Mouse (Mus musculus) kidney, embryonic 14.5 days (tissue): ENCODE measurements around the gene D430041D05Rik. TPM values are rescaled to one million over a fixed set of nuclear protein-coding genes. Genes with fewer than 3 reads are reported as not detected.
A peak's percentile ranks its signal among the peaks of the same experiment; 100 is the strongest.

Experiments used
- ATAC-seq: fragments of 200-750 bp; cut with Nextera tagmentation; 2 replicates; pipeline ENCODE4 v1.8.0; 2017; ENCODE audit warnings: moderate number of reproducible peaks, mild to moderate bottlenecking, moderate TSS enrichment, moderate library complexity; ENCODE audit not compliant: low FRiP score, low TSS enrichment
- H3K27ac ChIP-seq: fragments of 300-500 bp; sonication (generic); 2 replicates; pipeline ENCODE4 v1.5.1; 2014; ENCODE audit warnings: low read depth, mild to moderate bottlenecking, low read length, moderate library complexity, mixed read lengths
- H3K27me3 ChIP-seq: fragments of 300-500 bp; sonication (generic); 2 replicates; pipeline ENCODE4 v1.6.1; 2014; ENCODE audit warnings: mild to moderate bottlenecking, low read length; ENCODE audit not compliant: control insufficient read depth, insufficient read depth
- H3K36me3 ChIP-seq: fragments of 300-500 bp; sonication (generic); 2 replicates; pipeline ENCODE4 v1.6.1; 2014; ENCODE audit warnings: low read length, mixed read lengths; ENCODE audit not compliant: control insufficient read depth, insufficient read depth
- H3K4me1 ChIP-seq: fragments of 300-500 bp; sonication (generic); 2 replicates; pipeline ENCODE4 v1.6.1; 2014; ENCODE audit warnings: low read length, mixed read lengths; ENCODE audit not compliant: control insufficient read depth, insufficient read depth
- H3K4me2 ChIP-seq: fragments of 300-500 bp; sonication (generic); replicated peaks from 2 replicates; pipeline ENCODE4 v1.6.1; 2014; ENCODE audit warnings: low read depth, mild to moderate bottlenecking, low read length
- H3K4me3 ChIP-seq: fragments of 300-500 bp; sonication (generic); 2 replicates; pipeline ENCODE4 v1.5.1; 2014; ENCODE audit warnings: mild to moderate bottlenecking, low read length
- H3K9ac ChIP-seq: fragments of 300-500 bp; sonication (generic); 2 replicates; pipeline ENCODE4 v1.6.1; 2014; ENCODE audit warnings: low read depth, mild to moderate bottlenecking, low read length, moderate library complexity
- H3K9me3 ChIP-seq: fragments of 300-500 bp; sonication (generic); 2 replicates; pipeline ENCODE4 v1.6.1; 2016; ENCODE audit warnings: low read length; ENCODE audit not compliant: control insufficient read depth
- WGBS: fragments of 180-500 bp; shearing (Covaris S2); extraction: QIAGEN DNeasy Blood & Tissue Kit; methylation state at CpG from one replicate; pipeline ENCODE4 v1.1.7; 2014; 5-methylcytosine and 5-hydroxymethylcytosine counted together
- polyA plus RNA-seq: library from polyadenylated mRNA; unstranded; fragments of >200 nt; fragmentation: Nextera tagmentation; extraction: Ambion mirVana; gene quantifications from 2 replicates; pipeline ENCODE4 v1.2.1, GENCODE M21; 2014

Gene D430041D05Rik
- polyA plus RNA-seq, 1 experiment from 2014 or later, result 0.65 TPM

DNA sequence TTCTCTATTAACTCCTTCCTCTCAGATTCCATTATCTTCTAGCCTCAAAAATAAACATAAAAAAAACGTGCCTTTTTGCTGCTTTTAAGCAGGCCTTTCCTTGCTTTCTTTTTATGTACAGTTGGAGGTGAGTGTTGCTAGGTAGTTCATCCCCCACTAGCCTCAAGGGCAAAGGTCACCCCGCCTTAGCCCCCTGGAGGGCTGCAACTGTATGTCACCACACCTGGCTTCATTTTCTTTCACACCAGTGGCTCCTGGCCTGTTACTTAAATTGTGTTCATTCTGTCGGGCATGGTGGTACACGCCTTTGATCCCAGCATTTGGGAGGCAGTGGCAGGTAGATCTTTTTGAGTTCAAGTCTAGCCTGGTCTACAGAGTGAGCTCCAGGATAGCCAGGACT, 31.5 kb upstream of the D430041D05Rik start:
- H3K4me2 ChIP-seq, result no peak overlapping the region
- no peak overlapping the region for H3K9ac ChIP-seq
- H3K4me3 ChIP-seq, result no peak overlapping the region
- H3K4me1 ChIP-seq, result no peaks in the 10 kb centered on the region
- H3K36me3 ChIP-seq, result peaks cover 25% of the 10 kb centered on the region
- H3K27me3 ChIP-seq, result no peaks in the 10 kb centered on the region
- H3K27ac ChIP-seq, result no peak overlapping the region
- no peaks in the 10 kb centered on the region for H3K9me3 ChIP-seq
- ATAC-seq, result no peak
- WGBS, result 70% methylated on average over 4 of the region's 4 CpGs

DNA sequence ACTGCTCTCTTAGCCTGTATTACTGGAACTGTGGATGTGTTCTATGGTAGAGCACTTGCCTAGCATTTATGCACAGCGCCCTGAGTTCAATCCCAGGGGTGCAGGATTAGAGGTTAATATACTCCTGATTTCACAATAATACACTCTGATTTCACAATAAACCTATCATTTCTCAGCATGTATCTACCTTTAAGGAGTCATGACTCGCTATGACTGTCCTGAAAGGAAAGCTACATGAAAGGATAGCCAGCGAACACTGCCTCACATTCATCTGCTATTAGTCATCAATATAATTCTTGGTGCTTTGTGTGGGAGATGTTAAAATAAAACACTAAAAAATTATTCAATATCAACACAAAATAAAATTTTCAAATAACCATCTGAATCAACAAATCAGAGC, 25.4 kb upstream of the D430041D05Rik start:
- Histone ChIP-seq H3K27ac (no peak overlapping the region), H3K4me1 (no peaks in the 10 kb centered on the region), H3K27me3 (no peaks in the 10 kb centered on the region), H3K9ac (no peak overlapping the region), H3K9me3 (no peaks in the 10 kb centered on the region), H3K4me2 (no peak overlapping the region), H3K4me3 (no peak overlapping the region), H3K36me3 (peaks cover 70% of the 10 kb centered on the region)
- WGBS, result 94% methylated on average over 3 of the region's 3 CpGs
- no peak for ATAC-seq

DNA sequence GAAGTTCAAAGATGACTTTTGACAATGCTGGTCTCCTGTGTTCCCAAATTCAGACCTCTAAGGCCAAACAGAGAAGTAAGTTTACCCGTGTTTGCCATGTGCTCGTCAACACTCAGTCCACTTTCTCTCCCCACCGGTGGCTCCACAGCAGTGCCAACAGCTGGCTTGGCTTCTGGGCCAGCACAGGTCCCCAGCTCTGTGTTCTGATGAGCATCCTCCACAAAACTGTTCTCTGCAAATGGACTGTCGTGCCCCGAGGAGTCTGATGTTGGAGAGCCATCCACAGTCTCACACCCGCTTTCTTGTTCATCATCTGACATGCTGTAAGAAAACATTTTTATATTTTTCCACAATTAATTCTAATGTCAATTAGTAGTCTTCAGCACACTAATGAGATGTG, 20.3 kb upstream of the D430041D05Rik start:
- WGBS, result 92% methylated on average over 6 of the region's 6 CpGs
- Histone ChIP-seq H3K9ac (no peak overlapping the region), H3K27me3 (no peaks in the 10 kb centered on the region), H3K36me3 (peaks cover 58% of the 10 kb centered on the region), H3K4me2 (no peak overlapping the region), H3K9me3 (no peaks in the 10 kb centered on the region), H3K4me1 (no peaks in the 10 kb centered on the region), H3K27ac (no peak overlapping the region), H3K4me3 (no peak overlapping the region)
- ATAC-seq, result no peak

DNA sequence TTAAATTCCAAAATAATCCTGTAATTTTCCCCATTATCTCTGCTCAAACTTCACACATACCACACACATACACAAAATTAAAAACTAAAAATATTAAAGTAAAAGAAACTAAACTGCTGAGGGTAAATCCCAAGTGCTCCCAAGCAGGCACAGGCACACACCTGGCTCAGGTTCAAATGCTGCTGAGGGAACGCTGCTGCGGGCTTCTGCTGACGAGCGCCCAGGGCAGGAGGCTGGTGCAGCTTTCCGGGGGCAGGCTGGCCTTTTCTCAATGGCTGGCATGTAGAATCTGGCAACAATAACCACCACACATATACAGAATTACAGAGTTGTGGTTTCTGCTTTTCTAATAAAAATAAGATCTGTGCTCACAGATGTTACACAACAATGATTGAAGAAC, 19.8 kb upstream of the D430041D05Rik start:
- Histone ChIP-seq H3K9ac (no peak overlapping the region), H3K36me3 (peaks cover 53% of the 10 kb centered on the region), H3K4me2 (no peak overlapping the region), H3K27ac (no peak overlapping the region), H3K4me1 (no peaks in the 10 kb centered on the region), H3K4me3 (no peak overlapping the region), H3K9me3 (no peaks in the 10 kb centered on the region), H3K27me3 (no peaks in the 10 kb centered on the region)
- 94% methylated on average over 5 of the region's 5 CpGs for WGBS
- ATAC-seq, result no peak

DNA sequence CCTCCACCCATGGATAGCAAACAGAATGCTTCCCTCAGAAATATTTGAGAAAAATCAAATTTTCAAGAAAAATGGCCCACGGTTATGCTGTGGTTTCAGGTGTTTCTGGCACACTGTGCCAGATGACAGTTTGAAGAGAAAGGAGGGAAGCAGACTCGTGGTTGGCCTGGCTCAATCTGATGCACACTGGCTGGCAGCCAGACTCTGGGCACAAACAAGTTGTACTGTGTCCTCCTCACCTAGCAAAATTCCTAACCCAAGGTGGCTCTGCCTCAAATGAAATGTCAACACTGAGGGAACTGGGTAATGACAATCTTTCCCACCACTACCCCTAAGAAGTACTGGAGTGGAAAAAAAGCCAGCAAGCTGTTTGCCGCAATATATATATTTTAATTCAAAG, 15.3 kb upstream of the D430041D05Rik start:
- Histone ChIP-seq H3K36me3 (peaks cover 22% of the 10 kb centered on the region), H3K27me3 (no peaks in the 10 kb centered on the region), H3K4me1 (no peaks in the 10 kb centered on the region), H3K4me2 (no peak overlapping the region), H3K9me3 (no peaks in the 10 kb centered on the region), H3K27ac (no peak overlapping the region), H3K9ac (no peak overlapping the region), H3K4me3 (no peak overlapping the region)
- no peak for ATAC-seq
- 91% methylated on average over 3 of the region's 3 CpGs for WGBS

DNA sequence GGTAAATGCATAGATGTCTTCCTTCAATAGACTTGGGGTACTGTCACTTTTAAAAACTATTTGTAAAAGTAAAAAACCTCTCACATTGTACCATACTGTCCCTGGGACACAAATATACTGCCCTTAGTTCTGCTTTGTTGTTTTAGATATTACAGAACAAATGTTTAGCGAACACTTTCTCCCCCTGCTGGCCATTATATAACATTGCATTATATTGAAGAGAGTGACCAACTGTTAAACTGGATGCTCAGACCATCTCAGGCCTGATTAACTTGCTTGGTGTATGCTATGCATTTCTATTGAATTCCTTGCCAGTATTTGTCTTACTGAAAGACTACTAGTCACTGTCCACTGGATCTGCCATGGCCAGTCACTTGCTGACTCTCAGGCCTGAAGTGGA, 11.4 kb upstream of the D430041D05Rik start:
- peak; percentile 46; the same call in 1 of the 2 replicates for ATAC-seq
- 14% methylated on average over 1 of the region's 1 CpGs for WGBS

DNA sequence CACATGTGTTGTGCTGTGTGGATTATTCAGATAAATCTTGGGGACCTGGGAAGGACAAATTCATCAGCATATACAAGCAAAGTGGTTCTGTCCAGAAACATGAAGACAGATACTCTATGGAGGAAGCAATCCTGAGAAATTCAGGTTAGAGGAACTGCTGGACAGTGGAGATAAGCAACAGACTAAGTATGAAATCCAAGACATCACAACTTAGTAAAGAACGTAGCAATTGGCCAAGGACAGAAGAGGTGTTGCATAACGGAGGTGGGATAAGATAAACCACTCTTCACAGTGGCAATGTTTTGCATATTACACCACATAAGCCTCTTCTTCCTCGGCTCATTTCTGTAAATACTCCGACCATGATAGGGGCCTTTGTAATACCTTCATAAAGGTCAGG, 10.0 kb upstream of the D430041D05Rik start:
- no peak overlapping the region for H3K27ac ChIP-seq
- H3K4me1 ChIP-seq, result no peaks in the 10 kb centered on the region
- no peak overlapping the region for H3K4me3 ChIP-seq
- no peaks in the 10 kb centered on the region for H3K36me3 ChIP-seq
- no peak overlapping the region for H3K9ac ChIP-seq
- H3K4me2 ChIP-seq, result no peak overlapping the region
- no peak for ATAC-seq
- H3K27me3 ChIP-seq, result no peaks in the 10 kb centered on the region
- WGBS, result 83% methylated on average over 4 of the region's 4 CpGs
- H3K9me3 ChIP-seq, result no peaks in the 10 kb centered on the region

More for the DNA sequence above, 11.4 kb upstream of the D430041D05Rik start:
- H3K9ac ChIP-seq, result no peak overlapping the region
- no peaks in the 10 kb centered on the region for H3K4me1 ChIP-seq
- H3K27ac ChIP-seq, result no peak overlapping the region
- no peak overlapping the region for H3K4me2 ChIP-seq
- no peaks in the 10 kb centered on the region for H3K9me3 ChIP-seq
- no peaks in the 10 kb centered on the region; the same call in 1 of the 2 replicates for H3K36me3 ChIP-seq
- H3K4me3 ChIP-seq, result no peak overlapping the region
- H3K27me3 ChIP-seq, result no peaks in the 10 kb centered on the region

DNA sequence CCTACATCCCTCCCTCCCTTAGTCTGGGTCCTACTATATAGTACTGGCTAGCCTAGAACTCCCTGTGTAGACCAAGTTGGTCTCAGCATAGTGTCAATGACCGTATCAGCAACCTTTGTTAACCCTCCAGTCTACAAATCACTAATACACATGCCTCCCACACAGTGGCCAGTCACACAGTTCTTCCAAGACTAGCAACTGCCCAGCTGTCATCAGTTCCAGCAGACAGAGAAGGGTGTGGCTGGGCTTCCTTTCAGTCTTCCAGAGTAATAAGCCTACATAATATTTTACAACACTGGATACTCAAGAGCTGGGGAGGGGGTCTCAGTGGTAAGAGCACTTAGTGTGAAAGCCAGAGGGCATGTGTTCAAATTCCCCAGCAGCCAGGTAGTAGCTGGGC, 9.2 kb upstream of the D430041D05Rik start:
- ATAC-seq, result no peak
- 37% methylated on average over 1 of the region's 1 CpGs for WGBS
- Histone ChIP-seq H3K9me3 (no peaks in the 10 kb centered on the region), H3K4me2 (no peak overlapping the region), H3K4me1 (no peaks in the 10 kb centered on the region), H3K27me3 (no peaks in the 10 kb centered on the region), H3K27ac (no peak overlapping the region), H3K9ac (no peak overlapping the region), H3K4me3 (no peak overlapping the region), H3K36me3 (no peaks in the 10 kb centered on the region)

DNA sequence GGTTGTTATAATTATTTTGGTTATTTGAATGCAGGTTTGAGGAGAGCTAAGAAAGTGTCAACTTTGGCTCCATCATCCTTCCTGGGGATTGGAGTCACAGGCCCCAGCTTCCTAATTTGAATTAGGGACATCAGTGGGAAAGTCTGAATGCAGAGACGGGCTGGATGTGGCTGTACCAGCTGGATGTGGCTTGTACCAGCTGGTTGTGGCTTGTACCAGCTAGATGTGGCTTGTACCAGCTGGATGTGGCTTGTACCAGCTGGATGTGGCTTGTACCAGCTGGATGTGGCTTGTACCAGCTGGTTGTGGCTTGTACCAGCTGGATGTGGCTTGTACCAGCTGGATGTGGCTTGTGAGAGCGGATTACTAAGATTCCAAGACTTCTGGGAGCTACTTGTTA, 8.6 kb upstream of the D430041D05Rik start:
- 87% methylated on average over 2 of the region's 2 CpGs for WGBS

More for the DNA sequence above, 8.6 kb upstream of the D430041D05Rik start:
- no peaks in the 10 kb centered on the region for H3K4me1 ChIP-seq
- no peak overlapping the region for H3K27ac ChIP-seq
- H3K36me3 ChIP-seq, result no peaks in the 10 kb centered on the region
- H3K27me3 ChIP-seq, result no peaks in the 10 kb centered on the region
- H3K4me3 ChIP-seq, result no peak overlapping the region
- H3K4me2 ChIP-seq, result no peak overlapping the region
- H3K9me3 ChIP-seq, result no peaks in the 10 kb centered on the region
- H3K9ac ChIP-seq, result no peak overlapping the region
- ATAC-seq, result no peak
